Mouse (Mus musculus) stomach, postnatal 0 days (tissue): ENCODE measurements at regions not wholly inside any gene's neighbourhood (a gene's known extent, or its start where the extent isn't known, plus 50 kb on each side); places are given as distances from the start of the nearest gene placed in this dataset.

Source experiments
- ATAC-seq: fragments of 200-750 bp; cut with Nextera tagmentation; 2 replicates; pipeline ENCODE4 v1.8.0; 2017; ENCODE audit not compliant: low FRiP score, low TSS enrichment
- DNase-seq: peaks from one replicate; pipeline ENCODE4 v3.0.0-alpha.2; 2016; ENCODE audit warnings: low spot score
- H3K27ac ChIP-seq: fragments of 300-500 bp; sonication (generic); replicated peaks from 2 replicates; pipeline ENCODE4 v1.5.1; 2014; ENCODE audit warnings: mild to moderate bottlenecking, control low read depth
- H3K27me3 ChIP-seq: fragments of 300-500 bp; sonication (generic); 2 replicates; pipeline ENCODE4 v1.6.1; 2014; ENCODE audit warnings: low read length; ENCODE audit not compliant: control insufficient read depth, insufficient read depth
- H3K36me3 ChIP-seq: fragments of 300-500 bp; sonication (generic); 2 replicates; pipeline ENCODE4 v1.6.1; 2014; ENCODE audit warnings: low read length, mixed read lengths; ENCODE audit not compliant: control insufficient read depth, insufficient read depth
- H3K4me1 ChIP-seq: fragments of 300-500 bp; sonication (generic); replicated peaks from 2 replicates; pipeline ENCODE4 v1.6.1; 2014; ENCODE audit warnings: antibody characterized with exemption; ENCODE audit not compliant: control insufficient read depth, insufficient read depth
- H3K4me2 ChIP-seq: fragments of 300-500 bp; sonication (generic); replicated peaks from 2 replicates; pipeline ENCODE4 v1.6.1; 2014; ENCODE audit warnings: low read depth, mild to moderate bottlenecking, control low read depth, moderate library complexity
- H3K4me3 ChIP-seq: fragments of 300-500 bp; sonication (generic); 2 replicates; pipeline ENCODE4 v1.5.1; 2014; ENCODE audit warnings: low read depth, low read length, control low read depth
- H3K9ac ChIP-seq: fragments of 300-500 bp; sonication (generic); 2 replicates; pipeline ENCODE4 v1.6.1; 2014; ENCODE audit warnings: mild to moderate bottlenecking, low read length, control low read depth, mixed read lengths
- H3K9me3 ChIP-seq: fragments of 300-500 bp; sonication (generic); 2 replicates; pipeline ENCODE4 v1.6.1; 2016; ENCODE audit warnings: low read length; ENCODE audit not compliant: control insufficient read depth
- CTCF ChIP-seq: IDR thresholded peaks from 2 replicates; pipeline ENCODE4 v1.5.1; 2016; ENCODE audit warnings: antibody characterized with exemption, low read depth, mild to moderate bottlenecking, moderate library complexity
- EP300 ChIP-seq: optimal IDR thresholded peaks from 2 replicates; pipeline ENCODE3; 2016; ENCODE audit warnings: antibody characterized with exemption
- WGBS: fragments of 180-500 bp; shearing (Covaris S2); extraction: QIAGEN DNeasy Blood & Tissue Kit; methylation state at CpG from one replicate; pipeline ENCODE4 v1.1.7; 2014; 5-methylcytosine and 5-hydroxymethylcytosine counted together

DNA sequence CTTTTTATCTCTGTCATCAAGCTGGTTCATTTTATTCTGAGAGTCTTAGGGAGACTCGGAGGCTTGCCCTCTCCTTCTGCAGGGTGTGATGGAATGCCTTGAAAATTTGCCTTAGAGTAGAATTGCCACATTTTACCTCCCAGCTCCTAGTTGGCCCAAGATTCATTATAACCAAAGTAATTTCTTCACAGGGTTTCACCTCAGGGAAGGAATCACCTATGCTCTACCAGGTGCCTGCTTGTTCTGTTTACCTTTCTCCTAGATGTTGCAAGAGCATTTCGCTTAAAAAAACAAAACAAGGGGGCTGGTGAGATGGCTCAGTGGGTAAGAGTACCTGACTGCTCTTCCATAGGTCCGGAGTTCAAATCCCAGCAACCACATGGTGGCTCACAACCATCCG, 134.8 kb downstream of the Plk2 start:
- Histone ChIP-seq H3K36me3 (no peaks in the 10 kb centered on the region), H3K4me2 (no peak overlapping the region), H3K9me3 (no peaks in the 10 kb centered on the region), H3K9ac (no peak overlapping the region), H3K27ac (no peak overlapping the region), H3K4me1 (no peaks in the 10 kb centered on the region), H3K27me3 (no peaks in the 10 kb centered on the region), H3K4me3 (no peak overlapping the region)
- ATAC-seq (no peak), DNase-seq (no peak)
- TF ChIP-seq EP300 = no peak
- TF ChIP-seq CTCF = no peak
- 90% methylated on average over 4 of the region's 4 CpGs for WGBS

DNA sequence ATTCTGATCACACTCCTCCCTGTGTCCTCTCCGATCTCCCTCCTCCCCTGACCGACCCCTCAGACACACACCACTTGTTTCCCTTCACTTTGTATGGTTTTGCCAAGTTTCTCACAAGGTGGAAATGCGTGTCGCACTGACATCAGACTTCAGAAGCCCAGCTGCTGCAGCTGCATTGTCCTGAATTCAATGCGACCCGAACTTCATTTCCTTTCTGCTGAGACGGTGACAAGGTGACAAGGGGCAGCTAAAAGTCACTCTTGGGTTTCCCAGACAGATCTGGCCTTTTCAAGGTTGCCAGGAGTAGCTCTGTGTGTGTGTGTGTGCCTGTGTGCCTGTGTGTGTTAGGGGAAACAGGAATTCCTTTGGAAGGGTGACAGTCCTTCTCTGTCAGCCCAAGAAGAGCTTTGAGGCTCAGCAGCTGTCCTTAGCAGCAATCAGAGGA, 139.5 kb downstream of the Plk2 start:
- Histone ChIP-seq H3K4me3 (no peak overlapping the region), H3K4me2 (no peak overlapping the region), H3K4me1 (no peaks in the 10 kb centered on the region), H3K36me3 (no peaks in the 10 kb centered on the region), H3K9ac (no peak overlapping the region), H3K27ac (no peak overlapping the region), H3K9me3 (no peaks in the 10 kb centered on the region), H3K27me3 (no peaks in the 10 kb centered on the region)
- TF ChIP-seq EP300 (peak; percentile 41), CTCF (no peak)
- ATAC-seq (no peak), DNase-seq (no peak)
- 42% methylated on average over 7 of the region's 7 CpGs for WGBS

GRCm38 (mm10) chr13:110535785-110536184, 140.9 kb downstream of the Plk2 start:
- Histone ChIP-seq H3K9ac (no peak overlapping the region), H3K9me3 (no peaks in the 10 kb centered on the region), H3K4me1 (no peaks in the 10 kb centered on the region), H3K27me3 (no peaks in the 10 kb centered on the region), H3K27ac (no peak overlapping the region), H3K4me2 (no peak overlapping the region), H3K4me3 (no peak overlapping the region), H3K36me3 (no peaks in the 10 kb centered on the region)
- TF ChIP-seq CTCF = no peak
- no peak for TF ChIP-seq EP300
- DNase-seq = no peak
- ATAC-seq = no peak
- 88% methylated on average over 2 of the region's 2 CpGs for WGBS

GRCm38 (mm10) chr13:110537960-110538463, 143.2 kb downstream of the Plk2 start:
- DNase-seq (no peak), ATAC-seq (peak; percentile 78)
- no peak overlapping the region for H3K4me2 ChIP-seq

DNA sequence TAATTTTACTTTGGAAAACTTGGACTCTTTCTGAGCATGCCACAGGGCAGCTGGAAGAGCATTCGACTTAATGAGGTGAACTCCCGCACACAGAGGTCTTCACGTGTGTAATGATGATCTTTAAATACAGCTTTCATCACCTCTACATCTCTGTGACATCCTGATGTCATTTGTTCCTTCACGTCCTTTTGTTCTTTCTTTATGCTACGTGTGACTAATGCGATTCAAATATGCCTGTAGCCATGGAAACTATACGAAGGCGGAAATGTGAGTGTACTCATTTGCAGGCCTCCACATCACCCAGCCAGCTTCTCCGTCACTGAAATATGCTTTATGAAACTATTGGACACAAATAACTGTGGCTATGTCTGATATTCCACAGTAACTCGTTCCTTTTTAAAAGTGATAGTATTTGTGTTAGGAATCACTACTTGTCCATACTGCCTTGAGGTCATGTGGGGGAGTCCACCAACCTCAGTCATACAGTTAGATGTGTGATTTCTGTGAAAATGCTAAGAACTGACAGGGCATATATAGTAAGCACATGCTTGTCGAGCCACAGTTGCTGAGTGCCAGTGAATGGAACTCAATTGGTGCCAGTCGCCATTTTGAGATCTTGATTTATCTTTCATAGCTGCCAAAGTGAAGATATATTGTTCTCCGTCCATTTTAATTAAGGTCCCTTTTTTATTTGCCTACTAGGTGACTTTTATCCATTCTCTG, 145.9 kb downstream of the Plk2 start:
- ATAC-seq (no peak), DNase-seq (no peak)
- H3K9me3 ChIP-seq = no peaks in the 10 kb centered on the region
- no peak overlapping the region for H3K27ac ChIP-seq
- no peak overlapping the region for H3K9ac ChIP-seq
- no peak overlapping the region for H3K4me2 ChIP-seq
- H3K36me3 ChIP-seq = no peaks in the 10 kb centered on the region
- 83% methylated on average over 13 of the region's 13 CpGs for WGBS
- TF ChIP-seq CTCF = no peak
- TF ChIP-seq EP300 = no peak
- no peak overlapping the region for H3K4me3 ChIP-seq
- no peaks in the 10 kb centered on the region for H3K4me1 ChIP-seq
- no peaks in the 10 kb centered on the region for H3K27me3 ChIP-seq

More at GRCm38 (mm10) chr13:110537960-110538463, 143.2 kb downstream of the Plk2 start:
- Histone ChIP-seq H3K27ac (no peak overlapping the region), H3K9ac (no peak overlapping the region), H3K4me3 (no peak overlapping the region), H3K4me1 (no peaks in the 10 kb centered on the region), H3K27me3 (no peaks in the 10 kb centered on the region), H3K9me3 (no peaks in the 10 kb centered on the region), H3K36me3 (no peaks in the 10 kb centered on the region)
- 25% methylated on average over 7 of the region's 7 CpGs for WGBS
- TF ChIP-seq CTCF (no peak), EP300 (no peak)
